Mouse (Mus musculus) right cerebral cortex, postnatal 14 days (tissue): ENCODE data around the gene Znrf4.

Experiments
- DNase-seq: peaks from one replicate; pipeline ENCODE4 v3.0.0; 2022

Znrf4 gene

GRCm38 (mm10) chr17:56463500-56463899 is 48.7 kb downstream of the Znrf4 start:
- DNase-seq, result no peak

GRCm38 (mm10) chr17:56462835-56463455 is 49.3 kb downstream of the Znrf4 start:
- DNase-seq, result no peak

- DNase-seq, result peak; percentile 92
These were observed 50.2 kb downstream of the Znrf4 start for GRCm38 (mm10) chr17:56461771-56462743.
